Mouse (Mus musculus): ENCODE data around the gene L3mbtl4.
A peak's percentile ranks its signal among the peaks of the same experiment; 100 is the strongest.

The L3mbtl4 gene

DNA sequence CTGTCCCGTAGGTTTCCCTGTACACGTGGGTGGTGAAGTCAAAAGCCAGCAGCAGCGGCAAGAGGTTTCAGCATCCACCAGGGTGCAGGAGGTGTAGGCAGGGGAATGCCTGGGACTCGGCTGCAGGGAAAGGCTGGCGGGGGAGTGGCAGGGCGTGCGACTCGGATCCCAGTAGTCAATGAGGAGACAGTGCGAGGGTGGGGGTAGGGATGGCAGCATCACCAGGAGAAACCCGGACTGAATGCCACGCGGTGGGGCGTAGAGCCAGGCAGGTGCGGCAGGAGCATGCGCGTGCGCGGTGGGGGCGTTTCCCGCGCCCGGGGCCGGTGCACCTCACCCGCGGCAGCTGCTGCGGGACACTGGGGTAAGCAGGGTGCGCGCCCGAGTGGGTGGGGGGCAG, at the start of gene L3mbtl4:
Gene L3mbtl4, plus strand, starts transcription at position 271 of the 400 bp plus-strand sequence.
- peak; percentile 51 for DNase-seq

- DNase-seq: no peak
Observed at GRCm38 (mm10) chr17:68230484-68230883, 43.1 kb upstream of the L3mbtl4 start.

GRCm38 (mm10) chr17:68235380-68235779, 38.2 kb upstream of the L3mbtl4 start:
- DNase-seq: no peak

DNA sequence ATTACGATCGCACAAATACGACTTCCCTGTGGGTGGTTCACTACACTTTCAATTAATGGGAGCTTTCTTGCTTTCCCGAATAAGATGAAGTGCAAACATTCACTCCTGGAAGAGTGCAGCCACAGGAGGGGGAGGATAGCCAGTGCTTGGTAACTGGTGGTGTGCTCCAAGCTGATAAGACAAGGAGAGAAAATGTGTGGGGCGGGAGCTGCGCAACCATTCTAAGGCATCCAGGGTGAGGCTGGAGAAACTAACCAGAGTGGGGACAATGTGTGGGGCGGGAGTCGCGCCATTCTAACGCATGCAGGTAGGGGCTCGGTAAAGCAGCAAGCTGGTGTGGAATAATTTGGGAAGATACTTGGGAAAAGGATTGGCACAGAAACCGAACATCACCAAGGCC, 36.6 kb upstream of the L3mbtl4 start:
- DNase-seq: no peak

DNA sequence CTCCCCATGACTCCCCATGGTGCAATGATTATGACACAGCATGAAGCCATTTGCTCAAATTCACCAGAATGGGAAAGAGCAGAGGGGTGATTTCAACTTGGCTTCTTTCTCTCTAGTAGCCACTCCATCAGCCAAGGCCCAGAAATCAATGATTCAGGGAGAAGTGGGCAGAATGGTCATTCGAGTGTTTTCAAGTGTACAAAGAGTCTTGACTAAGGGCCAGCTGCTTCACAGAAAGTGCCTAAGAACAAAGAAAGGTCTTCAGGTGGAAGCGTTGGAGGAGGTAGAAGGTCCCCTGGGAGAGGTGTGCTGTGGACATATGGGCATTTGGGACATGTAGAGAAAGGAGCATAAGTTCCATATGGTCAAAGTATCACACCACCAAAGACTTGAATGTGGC, 33.4 kb upstream of the L3mbtl4 start:
- no peak for DNase-seq

GRCm38 (mm10) chr17:68264835-68265557, 8.6 kb upstream of the L3mbtl4 start:
- DNase-seq: no peak

- no peak for DNase-seq
Observed at GRCm38 (mm10) chr17:68273954-68274353, 357 bp downstream of the L3mbtl4 start.

DNA sequence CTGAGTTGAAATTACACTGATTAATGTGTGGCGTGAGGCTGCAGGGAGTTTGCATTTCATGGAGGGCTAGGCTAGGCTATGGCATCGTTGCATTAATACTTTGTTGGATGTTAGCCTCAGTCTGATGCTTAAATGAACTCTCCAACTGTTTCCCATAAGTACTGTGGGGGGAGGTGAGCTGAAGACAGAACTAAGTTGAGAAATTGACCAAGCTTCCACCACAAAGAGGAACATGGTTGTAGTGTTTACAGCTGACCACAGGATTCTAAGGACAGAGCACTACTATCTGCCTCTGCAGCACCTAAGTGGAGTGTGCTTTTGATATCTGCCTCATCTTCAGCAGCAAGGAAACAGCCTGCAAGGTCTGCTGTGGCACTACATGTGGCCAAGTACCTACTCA, 1.5 kb downstream of the L3mbtl4 start:
- DNase-seq: no peak

DNA sequence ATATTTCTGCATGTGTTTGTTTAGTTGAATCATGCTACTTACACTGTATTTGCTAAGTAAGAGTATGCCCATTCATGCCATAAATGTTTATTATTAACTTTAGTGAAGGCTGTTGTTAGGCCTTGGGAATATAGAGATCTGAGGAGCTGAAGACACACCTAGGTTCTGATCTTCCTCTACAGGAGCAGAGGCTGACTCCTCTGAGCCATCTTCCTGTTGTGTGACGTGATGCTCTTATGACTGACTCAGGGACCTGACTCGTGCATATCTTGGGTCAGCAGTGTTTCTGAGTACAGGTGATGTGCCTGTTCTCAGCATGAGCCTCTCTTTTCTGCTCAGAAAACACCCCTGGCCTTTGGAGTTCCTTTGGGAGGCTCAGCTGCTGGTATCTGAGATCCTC, 7.3 kb downstream of the L3mbtl4 start:
- DNase-seq: no peak

GRCm38 (mm10) chr17:68285119-68285782, 11.7 kb downstream of the L3mbtl4 start:
- no peak for DNase-seq

GRCm38 (mm10) chr17:68288094-68288493, 14.5 kb downstream of the L3mbtl4 start:
- no peak for DNase-seq

- DNase-seq: no peak
Observed at GRCm38 (mm10) chr17:68288699-68289098, 15.1 kb downstream of the L3mbtl4 start.

- no peak for DNase-seq
Observed at GRCm38 (mm10) chr17:68291713-68292364, 18.2 kb downstream of the L3mbtl4 start.

- no peak for DNase-seq
Observed at GRCm38 (mm10) chr17:68308381-68308780, 34.8 kb downstream of the L3mbtl4 start.

GRCm38 (mm10) chr17:68312286-68312927, 38.8 kb downstream of the L3mbtl4 start:
- DNase-seq: no peak

GRCm38 (mm10) chr17:68320940-68321339, 47.3 kb downstream of the L3mbtl4 start:
- DNase-seq: no peak

- no peak for DNase-seq
Observed at GRCm38 (mm10) chr17:68322607-68323006, 49.0 kb downstream of the L3mbtl4 start.

- no peak for DNase-seq
Observed at GRCm38 (mm10) chr17:68332225-68332624, 58.6 kb downstream of the L3mbtl4 start.

DNA sequence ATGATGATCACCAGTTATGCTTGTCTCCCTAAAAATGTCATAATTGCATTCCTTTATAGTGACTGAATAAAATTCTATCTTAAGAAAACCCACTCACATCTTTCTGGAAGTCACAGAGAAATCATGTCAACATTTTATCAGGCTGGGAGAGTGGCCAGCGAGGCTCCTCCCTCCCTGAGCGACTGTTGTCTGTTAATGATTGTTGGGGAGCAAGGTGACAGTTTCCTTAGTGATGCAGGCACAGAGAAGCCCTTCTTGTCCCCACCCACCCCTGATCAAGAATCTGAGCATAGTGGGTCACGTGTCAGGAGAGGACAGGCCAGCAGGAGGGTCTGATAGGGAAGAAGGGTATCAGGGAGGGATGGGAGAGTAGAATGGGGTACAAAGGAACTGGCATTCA, 59.8 kb downstream of the L3mbtl4 start:
- no peak for DNase-seq

DNA sequence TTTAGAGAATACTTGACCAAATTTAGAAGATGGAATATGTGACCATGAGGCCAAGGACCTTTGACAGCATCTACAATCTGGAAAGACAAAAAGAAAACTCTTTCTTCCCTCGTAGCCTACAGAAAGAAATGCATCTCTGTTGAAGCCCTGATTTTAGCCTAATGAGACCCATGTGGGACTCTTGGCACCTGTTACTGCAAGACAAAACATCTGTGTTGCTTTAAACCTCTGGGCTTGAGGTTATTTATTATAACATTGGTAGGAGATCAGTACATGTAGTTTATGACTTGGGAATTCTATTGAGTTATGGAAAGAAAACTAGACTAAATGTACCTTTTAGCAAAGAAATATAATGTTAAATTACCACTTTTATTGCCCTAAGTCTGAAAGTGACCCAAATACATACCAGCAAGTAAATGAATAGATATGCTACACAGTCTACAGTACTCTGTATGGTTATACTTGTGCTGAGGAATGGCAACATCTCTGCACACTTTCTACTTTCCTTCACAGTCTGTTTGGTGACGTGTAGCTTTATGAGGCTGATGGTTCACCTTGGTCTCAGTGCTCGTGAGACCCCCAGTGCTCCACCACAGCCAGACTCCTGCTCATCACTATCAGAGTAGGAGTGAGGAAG, 65.4 kb downstream of the L3mbtl4 start:
- no peak for DNase-seq

GRCm38 (mm10) chr17:68357687-68358086, 84.1 kb downstream of the L3mbtl4 start:
- DNase-seq: no peak

GRCm38 (mm10) chr17:68371101-68371500, 97.5 kb downstream of the L3mbtl4 start:
- DNase-seq: no peak

GRCm38 (mm10) chr17:68388481-68388880, 114.9 kb downstream of the L3mbtl4 start:
- no peak for DNase-seq

All from right cerebral cortex, postnatal 4 days (tissue).